Mouse (Mus musculus): ENCODE results near the gene Nfs1.
"Not testable (repeated sequence)": the region's sequence is repeated elsewhere in the genome, so short reads cannot be mapped to it uniquely, and the experiment has no call there.

Nfs1 gene

DNA sequence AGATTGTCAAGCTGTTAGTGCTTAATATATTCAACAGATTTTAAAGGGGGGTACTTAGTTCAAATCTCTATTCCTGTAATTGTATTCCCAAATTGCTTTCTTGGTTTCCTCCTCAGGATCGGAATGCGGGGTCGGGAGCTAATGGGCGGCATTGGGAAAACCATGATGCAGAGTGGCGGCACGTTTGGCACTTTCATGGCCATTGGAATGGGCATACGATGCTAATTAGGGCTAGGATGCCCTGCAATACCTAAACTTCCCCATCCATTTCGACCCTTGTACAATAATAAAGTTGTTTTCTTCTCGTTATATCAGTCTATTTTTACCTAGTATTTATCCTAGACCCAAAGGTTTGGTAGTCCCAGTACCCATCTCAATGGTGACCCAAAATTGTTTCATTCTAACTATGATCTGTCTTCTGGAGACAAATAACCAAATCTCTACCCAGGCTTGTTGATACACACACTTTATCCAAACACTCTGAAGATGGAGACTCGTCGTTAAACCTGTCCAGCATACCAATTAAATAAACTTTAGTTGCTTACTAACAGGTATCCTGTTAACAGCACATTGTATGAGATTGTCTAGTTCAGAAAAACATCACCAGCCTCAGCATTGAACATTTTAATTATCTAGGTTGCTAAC is 1.6 kb upstream of the Nfs1 start:
- intact Hi-C loops (cut with DNase I) = no loop called here

DNA sequence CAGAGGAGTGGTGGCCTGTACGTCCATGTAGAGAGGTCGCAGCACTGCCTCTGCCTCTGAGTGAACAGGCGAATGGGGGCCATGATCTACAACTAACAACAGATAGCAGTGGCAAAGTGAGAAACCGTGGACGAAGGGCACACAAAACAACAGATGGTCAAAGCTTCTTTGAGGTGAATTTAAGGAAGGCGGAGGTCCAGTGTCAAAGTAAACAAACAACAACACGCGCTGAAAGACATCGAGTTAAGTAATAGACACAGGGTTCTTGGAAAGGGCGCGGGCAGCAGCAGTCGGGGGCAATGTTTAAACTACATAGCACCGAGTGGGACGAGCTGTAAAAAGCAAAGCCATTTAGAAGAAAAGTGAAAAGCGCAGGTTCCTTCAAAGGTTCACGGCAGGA is 619 bp downstream of the Nfs1 start:
- intact Hi-C loops (cut with DNase I) = loop anchor here (5.0 kb wide), 1 partner anchor 134 kb away; no protein-coding TSS in a partner anchor

DNA sequence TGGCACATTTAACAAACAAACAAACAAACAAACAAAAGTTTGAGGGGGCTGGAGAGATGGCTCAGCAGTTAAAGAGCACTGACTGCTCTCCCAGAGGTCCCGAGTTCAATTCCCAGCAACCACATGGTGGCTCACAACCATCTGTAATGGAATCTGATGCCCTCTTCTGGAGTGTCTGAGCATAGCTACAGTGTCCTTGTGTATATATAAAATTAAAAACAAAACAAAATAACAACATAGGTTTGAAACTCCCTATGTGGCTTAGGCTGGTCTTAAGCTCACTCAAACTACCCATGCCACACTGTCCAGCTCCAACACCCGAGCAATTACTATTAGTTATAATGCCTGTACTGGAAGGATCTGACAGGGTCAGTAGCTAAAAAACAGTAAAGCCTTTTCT is 1.2 kb downstream of the Nfs1 start:
- intact Hi-C loops (cut with DNase I) = loop anchor here (5.0 kb wide), 1 partner anchor 134 kb away; no protein-coding TSS in a partner anchor

DNA sequence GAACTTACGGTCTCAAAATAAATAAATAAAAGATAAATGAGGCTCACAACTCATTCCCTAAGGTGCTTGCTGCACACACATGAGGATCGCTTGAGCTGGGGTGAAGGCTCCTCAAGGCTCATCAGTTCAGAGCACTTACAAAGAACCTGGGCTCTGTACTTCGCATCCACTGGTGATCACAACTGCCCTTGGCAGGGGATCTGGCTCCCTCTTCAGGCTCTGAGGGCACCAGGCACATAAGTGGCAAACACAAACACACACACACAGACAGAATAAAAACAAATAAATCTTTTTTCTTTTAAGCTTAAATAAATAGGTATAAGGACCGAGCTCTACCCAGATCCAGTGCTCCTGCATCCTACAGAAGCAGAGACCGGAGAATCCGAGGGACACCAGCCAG is 8.3 kb downstream of the Nfs1 start:
- intact Hi-C loops (cut with DNase I) = loop anchor here (10.0 kb wide), 1 partner anchor 291 kb away; no protein-coding TSS in a partner anchor

GRCm38 (mm10) chr2:156134161-156134560 is 9.8 kb downstream of the Nfs1 start:
- intact Hi-C loops (cut with DNase I) = loop anchor here (10.0 kb wide), 1 partner anchor 289 kb away; no protein-coding TSS in a partner anchor

DNA sequence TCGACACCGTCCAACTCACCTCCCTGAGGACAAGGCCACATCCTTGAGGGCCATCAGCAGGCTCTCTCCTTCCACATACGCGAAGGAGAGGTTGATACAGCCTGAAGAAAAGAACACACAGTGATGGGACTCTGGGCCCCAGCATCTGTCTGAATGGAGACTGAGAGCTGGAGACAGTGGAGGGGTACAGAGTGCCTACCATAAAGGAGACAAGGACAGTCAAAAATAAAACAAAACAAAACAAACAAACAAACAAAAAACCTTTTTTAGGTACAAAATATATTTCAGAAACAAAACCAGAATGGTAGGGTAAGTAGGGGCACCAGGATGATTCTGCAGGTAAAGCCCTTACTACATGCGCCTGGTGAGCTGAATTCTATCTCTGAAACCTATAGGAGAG is 17.0 kb downstream of the Nfs1 start, which contains the start of gene Gm28036:
TSS of gene Gm28036 (minus strand) at position 101 of the 400 bp plus-strand sequence.
- intact Hi-C loops (cut with DNase I) = no loop called here

- intact Hi-C loops (cut with DNase I) = no loop called here
These were observed 20.3 kb downstream of the Nfs1 start for GRCm38 (mm10) chr2:156123731-156124130.

DNA sequence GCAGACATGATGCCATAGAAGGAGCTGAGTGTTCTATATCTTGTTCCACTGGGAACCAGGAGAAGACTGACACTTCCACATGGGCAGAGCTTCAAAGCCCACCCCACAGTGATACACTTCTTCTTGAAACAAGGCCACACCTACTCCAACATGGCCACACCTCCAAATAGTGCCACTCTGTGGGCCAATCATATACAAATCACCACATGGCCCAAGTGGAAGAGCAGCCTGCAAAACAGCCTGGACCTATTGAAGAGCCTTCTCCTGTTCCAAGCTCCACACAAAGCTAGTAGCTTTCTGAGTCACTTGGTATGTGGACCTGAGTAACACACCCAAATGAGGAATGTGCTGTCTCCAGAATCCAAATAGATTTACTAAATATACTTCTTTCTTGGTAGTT is 24.4 kb downstream of the Nfs1 start:
- intact Hi-C loops (cut with DNase I) = no loop called here

DNA sequence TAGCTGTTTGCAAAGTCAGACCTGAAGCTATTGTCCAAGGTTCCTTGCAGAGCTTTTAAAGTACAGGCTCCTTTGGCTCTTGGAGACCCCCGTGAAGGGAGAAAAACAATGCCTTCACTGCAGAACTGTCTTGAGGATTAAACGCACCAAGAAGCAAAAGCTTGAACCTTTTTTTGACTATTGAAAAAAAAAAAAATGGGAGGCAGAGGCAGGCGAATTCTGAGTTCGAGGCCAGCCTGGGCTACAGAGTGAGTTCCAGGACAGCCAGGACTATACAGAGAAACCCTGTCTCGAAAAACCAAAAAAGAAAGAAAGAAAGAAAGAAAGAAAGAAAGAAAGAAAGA is 31.9 kb downstream of the Nfs1 start:
- intact Hi-C loops (cut with DNase I) = not testable (repeated sequence)

- intact Hi-C loops (cut with DNase I) = no loop called here
These were observed 32.5 kb downstream of the Nfs1 start, which contains the start of the genes Cpne1 and Rbm12 for GRCm38 (mm10) chr2:156111358-156112079. Gene Cpne1 (minus strand): TSS chr2:156111965. Gene Rbm12 (minus strand): TSS chr2:156111978.

DNA sequence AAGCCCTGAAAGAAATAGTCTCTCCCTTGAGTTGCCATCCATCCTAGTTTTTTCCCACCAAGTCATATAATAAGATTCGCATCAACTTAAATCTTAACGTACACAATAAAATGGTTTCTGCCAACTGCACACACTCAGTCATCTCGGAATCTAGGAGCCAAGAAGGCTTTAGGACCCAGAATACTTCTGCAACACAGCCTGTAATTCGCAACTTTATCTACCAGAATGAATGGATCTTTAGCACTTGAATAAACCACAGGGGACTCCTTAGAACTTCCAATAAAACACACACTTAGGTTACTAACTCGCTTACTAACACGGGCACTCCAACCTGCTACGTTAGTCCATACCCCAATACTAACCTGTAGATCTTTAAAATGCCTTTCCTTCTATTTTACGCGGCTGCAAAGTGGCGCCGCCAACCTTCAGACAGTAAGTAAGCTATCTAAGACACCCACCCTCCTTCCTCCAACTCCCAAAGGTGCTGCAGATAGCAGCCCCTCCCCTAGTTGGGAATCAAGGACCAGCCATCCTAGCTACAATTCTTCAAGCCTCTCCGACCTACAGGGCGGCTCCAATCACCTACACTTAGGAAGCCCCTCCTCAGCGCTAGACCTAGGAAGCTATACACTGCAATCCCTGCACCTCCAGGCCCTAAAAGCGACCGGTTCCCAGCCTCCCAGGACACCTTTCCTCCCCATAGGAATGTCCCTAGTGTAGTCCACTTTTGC is 33.2 kb downstream of the Nfs1 start:
- intact Hi-C loops (cut with DNase I) = no loop called here

DNA sequence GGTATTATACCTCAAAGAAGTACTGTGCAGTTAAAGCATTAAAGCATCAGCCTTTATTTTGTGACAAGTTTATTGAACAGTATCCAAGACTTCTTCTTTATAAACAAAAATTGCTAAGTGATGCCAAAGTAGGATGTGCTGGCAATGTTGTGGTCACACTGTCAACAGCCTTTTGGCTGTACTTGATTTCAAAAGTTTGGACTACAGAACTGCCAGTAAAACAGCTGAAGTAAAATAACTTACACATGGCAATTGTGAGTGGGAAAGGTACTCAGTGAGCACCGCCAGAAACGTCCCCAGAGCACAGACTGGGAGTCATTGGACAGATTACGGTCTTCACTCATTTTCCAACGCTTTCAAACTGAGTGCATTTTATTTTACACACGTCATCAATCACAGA is 52.1 kb downstream of the Nfs1 start:
- intact Hi-C loops (cut with DNase I) = no loop called here

- intact Hi-C loops (cut with DNase I) = no loop called here
These were observed 54.2 kb downstream of the Nfs1 start for GRCm38 (mm10) chr2:156089799-156090198.

DNA sequence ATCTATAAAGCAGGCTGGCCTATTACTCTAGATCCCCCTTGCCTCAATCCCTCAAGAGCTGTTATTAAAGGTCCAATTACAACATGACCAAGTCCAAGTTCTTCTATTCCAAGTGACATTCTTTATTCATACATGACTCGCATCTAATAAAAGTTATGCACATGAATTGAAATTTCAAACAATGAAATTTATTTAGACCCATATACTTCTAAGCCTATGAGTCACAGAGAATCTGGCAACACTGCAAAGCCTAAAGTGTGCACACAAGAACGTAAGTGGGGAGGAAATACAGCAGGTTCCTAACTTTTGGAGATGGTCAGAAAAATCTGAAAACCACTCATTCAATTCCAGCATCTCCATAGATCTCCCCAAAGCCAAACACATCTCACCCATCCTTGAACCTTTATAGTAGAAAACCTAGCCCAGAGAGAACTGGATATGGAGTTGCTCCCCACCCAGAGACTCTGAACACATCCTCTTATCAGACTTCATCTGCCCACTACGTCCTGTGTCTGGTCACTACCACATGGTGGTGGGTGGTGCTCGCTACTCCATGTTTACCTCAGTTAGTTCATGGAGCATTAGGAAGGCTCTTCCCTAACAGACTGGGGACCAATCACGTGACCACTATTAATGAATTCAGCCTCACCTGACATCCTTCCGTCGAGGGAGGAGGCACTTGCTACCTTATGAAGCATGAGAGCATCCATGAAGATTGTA is 56.4 kb downstream of the Nfs1 start:
- intact Hi-C loops (cut with DNase I) = no loop called here

DNA sequence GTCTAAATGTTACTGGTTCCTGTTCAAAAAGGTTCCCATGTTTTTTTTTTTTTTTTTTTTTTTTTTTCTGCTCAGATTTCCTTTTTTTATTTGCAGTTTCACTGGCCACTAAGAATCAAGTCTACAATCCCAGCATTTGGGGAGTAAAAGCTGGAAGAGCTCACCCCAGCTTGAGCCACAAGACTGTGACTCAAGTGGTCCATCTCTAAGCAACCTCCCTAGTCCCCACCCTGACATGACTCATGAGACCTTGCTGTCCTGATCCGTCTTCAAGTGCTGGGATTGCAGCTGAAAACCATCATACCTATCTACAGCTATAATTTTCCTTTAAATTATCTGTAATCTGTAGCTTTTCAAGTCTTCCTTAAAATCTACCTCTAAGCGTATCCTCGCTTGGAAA is 59.4 kb downstream of the Nfs1 start:
- intact Hi-C loops (cut with DNase I) = no loop called here

DNA sequence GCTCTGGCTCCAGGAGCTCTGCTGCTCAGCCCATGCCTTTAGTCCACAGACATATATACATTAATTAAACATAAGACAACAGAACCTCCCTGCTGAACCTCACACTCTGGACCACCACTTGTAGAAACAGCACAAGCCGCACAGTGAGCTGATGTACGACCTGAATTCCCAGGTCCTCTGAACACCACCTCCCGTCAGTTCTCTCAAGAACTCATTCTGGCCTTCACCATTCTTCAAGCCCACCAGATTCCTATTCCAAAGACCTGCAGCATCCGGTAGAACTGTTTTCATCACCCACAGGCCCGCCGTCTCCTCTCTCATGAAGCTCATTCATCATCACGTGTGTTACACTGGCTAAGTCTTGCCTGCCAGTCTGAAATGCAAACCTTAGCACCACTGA is 63.6 kb downstream of the Nfs1 start:
- intact Hi-C loops (cut with DNase I) = no loop called here

DNA sequence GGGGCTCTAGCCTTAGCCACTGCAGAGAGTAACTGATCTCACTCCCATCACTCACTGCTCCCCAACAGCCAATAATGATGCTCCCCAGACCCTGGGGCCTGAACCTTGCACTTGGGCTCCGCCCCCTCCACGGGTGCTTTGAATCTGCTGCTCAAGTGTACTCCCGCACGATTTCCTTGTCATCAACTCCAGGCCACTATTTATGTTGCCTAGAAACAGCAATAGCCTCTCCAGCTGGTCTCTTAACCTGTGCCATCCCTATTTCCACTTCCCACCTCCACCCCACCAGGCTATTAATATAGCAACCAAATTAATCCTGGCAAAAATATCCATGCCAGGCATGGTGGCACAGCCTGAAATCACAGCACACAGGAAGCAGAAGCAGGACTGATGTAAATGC is 64.3 kb downstream of the Nfs1 start:
- intact Hi-C loops (cut with DNase I) = no loop called here

GRCm38 (mm10) chr2:156079183-156079560 is 64.8 kb downstream of the Nfs1 start:
- intact Hi-C loops (cut with DNase I) = no loop called here

- intact Hi-C loops (cut with DNase I) = no loop called here
These were observed 65.4 kb downstream of the Nfs1 start for GRCm38 (mm10) chr2:156078421-156079182.

- intact Hi-C loops (cut with DNase I) = no loop called here
These were observed 66.5 kb downstream of the Nfs1 start for GRCm38 (mm10) chr2:156077461-156077860.

GRCm38 (mm10) chr2:156073725-156074124 is 70.3 kb downstream of the Nfs1 start:
- intact Hi-C loops (cut with DNase I) = no loop called here

Data from adrenal gland (tissue).